Mouse (Mus musculus): Measurements from ENCODE around the gene Sema3a. TPM values are rescaled to one million over a fixed set of nuclear protein-coding genes. Genes with fewer than 3 reads are reported as not detected.
A peak's percentile ranks its signal among the peaks of the same experiment; 100 is the strongest.

Sema3a gene
- polyA plus RNA-seq, 1 experiment from 2014 or later = 16.6 TPM

DNA sequence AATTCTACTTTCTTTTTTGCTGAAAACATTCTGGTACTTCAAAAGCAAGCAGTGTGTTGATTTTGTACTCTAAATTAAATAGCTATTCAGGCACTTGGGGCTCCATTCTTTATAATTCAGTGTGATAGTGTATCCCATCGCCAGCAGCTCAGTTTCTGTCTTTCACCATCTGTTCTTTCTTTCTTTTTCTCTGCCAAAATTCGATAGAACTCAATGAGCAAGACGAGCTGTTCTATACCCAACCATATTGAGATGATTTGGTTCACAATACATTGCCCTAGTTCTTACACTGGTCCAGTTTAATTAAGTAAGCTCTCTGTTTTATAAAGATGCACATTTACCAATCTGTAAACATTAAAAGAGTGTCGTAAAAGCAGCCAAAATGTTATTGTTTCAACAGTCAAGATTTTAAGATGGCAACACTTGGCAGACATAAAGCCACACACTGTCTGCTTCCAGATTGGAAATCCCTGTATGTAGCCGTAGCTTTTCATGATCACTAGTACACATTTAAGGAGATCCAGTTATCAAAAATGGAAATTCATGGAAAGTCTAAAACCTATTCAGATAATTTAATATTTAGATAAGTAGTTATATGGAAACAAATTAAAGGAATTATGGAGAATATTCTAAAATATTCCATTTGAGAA is 296.2 kb downstream of the Sema3a start:
- Histone ChIP-seq H3K27ac (ENCODE audit: low read depth, low read length) (0 out of 2 replicates have a peak overlapping the region, but pooled peaks have one; percentile 15), H3K9me3 (replicated peaks; ENCODE audit: control insufficient read depth, low read length) (no peaks in the 10 kb centered on the region), H3K4me1 (ENCODE audit: control insufficient read depth, insufficient read depth, low read length) (0 out of 2 replicates have a peak, but pooled peaks cover 3% of the 10 kb centered on the region), H3K9ac (ENCODE audit: low read length) (no peak overlapping the region), H3K27me3 (replicated peaks; ENCODE audit: control insufficient read depth, insufficient read depth, low read length) (no peaks in the 10 kb centered on the region), H3K4me2 (ENCODE audit: low read length) (no peak overlapping the region), H3K4me3 (ENCODE audit: low read depth, low read length) (no peak overlapping the region), H3K36me3 (ENCODE audit: control insufficient read depth, insufficient read depth, low read length) (no peaks in the 10 kb centered on the region)
- peak; percentile 86 for DNase-seq (ENCODE audit: low spot score)
- 26% methylated on average over 5 of the region's 5 CpGs for WGBS
- peak; percentile 95 for ATAC-seq

DNA sequence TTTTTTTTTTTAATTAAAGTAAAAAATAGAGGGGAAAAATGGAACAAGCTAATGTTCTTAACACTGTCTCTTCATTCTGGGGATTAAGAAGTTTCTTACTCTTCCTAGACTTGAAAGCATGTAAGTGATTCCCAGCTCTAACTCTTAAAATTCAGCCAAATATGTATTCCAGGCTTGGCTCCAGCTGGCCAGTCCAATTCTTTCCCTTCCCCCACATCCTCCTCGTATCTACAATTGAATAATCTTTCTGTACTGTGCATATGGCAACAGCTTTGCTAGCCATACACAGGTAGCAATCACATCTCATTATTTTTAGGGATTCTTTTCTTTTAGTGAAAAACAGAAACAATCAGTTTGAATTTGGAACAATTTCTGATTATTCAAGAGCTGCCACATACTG is 303.5 kb downstream of the Sema3a start:
- ATAC-seq = peak; percentile 46; the same call in 1 of the 2 replicates
- WGBS = 32% methylated on average over 1 of the region's 1 CpGs
- peak; percentile 36 for DNase-seq (ENCODE audit: low spot score)
- Histone ChIP-seq H3K36me3 (ENCODE audit: control insufficient read depth, insufficient read depth, low read length) (no peaks in the 10 kb centered on the region), H3K27ac (ENCODE audit: low read depth, low read length) (no peak overlapping the region), H3K4me1 (ENCODE audit: control insufficient read depth, insufficient read depth, low read length) (no peaks in the 10 kb centered on the region), H3K4me3 (ENCODE audit: low read depth, low read length) (no peak overlapping the region), H3K9ac (ENCODE audit: low read length) (no peak overlapping the region), H3K9me3 (replicated peaks; ENCODE audit: control insufficient read depth, low read length) (no peaks in the 10 kb centered on the region), H3K27me3 (replicated peaks; ENCODE audit: control insufficient read depth, insufficient read depth, low read length) (no peaks in the 10 kb centered on the region), H3K4me2 (ENCODE audit: low read length) (no peak overlapping the region)

DNA sequence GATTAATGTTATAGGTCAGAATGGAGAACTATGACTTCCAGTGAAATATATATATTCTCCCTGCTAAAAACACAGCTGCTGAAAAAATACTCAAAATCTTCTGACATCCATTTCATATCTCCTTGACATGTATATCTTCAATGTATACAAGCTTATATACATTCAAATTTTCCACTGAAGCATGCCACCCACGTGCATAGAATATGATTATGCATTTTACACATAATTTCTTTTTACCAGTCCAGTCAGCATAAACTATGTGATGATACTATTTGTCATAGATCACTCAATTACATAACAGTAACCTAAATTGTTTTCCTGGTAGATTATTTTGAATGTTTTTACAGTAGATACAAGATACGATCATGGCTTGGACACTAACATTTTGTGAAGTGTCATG is 306.6 kb downstream of the Sema3a start:
- Histone ChIP-seq H3K4me2 (ENCODE audit: low read length) (no peak overlapping the region), H3K9me3 (replicated peaks; ENCODE audit: control insufficient read depth, low read length) (no peaks in the 10 kb centered on the region), H3K27me3 (replicated peaks; ENCODE audit: control insufficient read depth, insufficient read depth, low read length) (no peaks in the 10 kb centered on the region), H3K4me1 (ENCODE audit: control insufficient read depth, insufficient read depth, low read length) (no peaks in the 10 kb centered on the region), H3K9ac (ENCODE audit: low read length) (no peak overlapping the region), H3K4me3 (ENCODE audit: low read depth, low read length) (no peak overlapping the region), H3K27ac (ENCODE audit: low read depth, low read length) (no peak overlapping the region), H3K36me3 (ENCODE audit: control insufficient read depth, insufficient read depth, low read length) (no peaks in the 10 kb centered on the region)
- no peak for ATAC-seq
- no peak for DNase-seq (ENCODE audit: low spot score)
- WGBS = 84% methylated on average over 2 of the region's 2 CpGs

DNA sequence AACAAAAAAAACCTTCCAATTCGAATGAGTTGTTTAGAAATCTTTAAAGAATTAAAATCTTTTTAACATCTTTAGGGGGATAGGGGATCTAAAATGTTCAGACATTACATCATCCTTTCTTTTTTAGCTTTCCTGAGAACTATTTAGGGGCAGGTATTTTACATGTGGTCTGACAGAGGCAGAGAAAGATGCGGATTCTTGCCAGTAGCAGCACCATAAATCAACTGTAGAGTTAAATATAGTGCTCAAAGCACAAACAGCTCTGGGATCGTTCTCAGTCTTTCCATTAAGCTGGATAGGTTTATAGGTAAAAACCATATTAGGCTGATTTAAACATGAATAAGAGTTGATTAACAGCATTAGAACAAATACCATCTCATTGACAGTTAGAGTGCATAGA is 307.4 kb downstream of the Sema3a start:
- WGBS = 83% methylated on average over 3 of the region's 3 CpGs
- no peak overlapping the region for H3K4me2 ChIP-seq (ENCODE audit: low read length)

DNA sequence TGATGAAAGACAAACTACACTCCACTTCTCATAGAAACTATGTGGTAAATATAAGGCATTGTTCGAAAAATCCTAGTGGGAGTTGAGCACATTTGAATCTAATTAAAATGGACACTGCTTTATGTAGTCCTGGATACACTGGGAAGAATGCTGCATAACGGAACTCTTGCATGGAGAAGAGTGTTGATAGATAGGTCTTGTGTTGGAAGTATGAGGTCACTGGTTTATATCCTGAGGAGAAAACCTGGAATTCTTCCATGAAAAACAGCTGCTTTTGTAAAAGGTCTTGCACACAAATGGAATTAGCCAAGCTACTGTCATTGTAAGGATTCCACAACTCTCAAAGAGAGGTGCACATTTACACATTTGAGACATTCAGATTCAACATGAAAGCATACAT is 308.1 kb downstream of the Sema3a start:
- H3K36me3 ChIP-seq (ENCODE audit: control insufficient read depth, insufficient read depth, low read length) = no peaks in the 10 kb centered on the region
- no peak overlapping the region for H3K9ac ChIP-seq (ENCODE audit: low read length)
- DNase-seq (ENCODE audit: low spot score) (peak; percentile 23), ATAC-seq (no peak)
- H3K27me3 ChIP-seq (replicated peaks; ENCODE audit: control insufficient read depth, insufficient read depth, low read length) = no peaks in the 10 kb centered on the region
- no peaks in the 10 kb centered on the region for H3K4me1 ChIP-seq (ENCODE audit: control insufficient read depth, insufficient read depth, low read length)
- no peak overlapping the region for H3K27ac ChIP-seq (ENCODE audit: low read depth, low read length)
- H3K9me3 ChIP-seq (replicated peaks; ENCODE audit: control insufficient read depth, low read length) = no peaks in the 10 kb centered on the region
- H3K4me2 ChIP-seq (ENCODE audit: low read length) = no peak overlapping the region
- no peak overlapping the region for H3K4me3 ChIP-seq (ENCODE audit: low read depth, low read length)
- WGBS = 58% methylated on average over 2 of the region's 2 CpGs

More for the DNA sequence above, 307.4 kb downstream of the Sema3a start:
- Histone ChIP-seq H3K27ac (ENCODE audit: low read depth, low read length) (no peak overlapping the region), H3K4me3 (ENCODE audit: low read depth, low read length) (no peak overlapping the region), H3K9me3 (replicated peaks; ENCODE audit: control insufficient read depth, low read length) (no peaks in the 10 kb centered on the region), H3K9ac (ENCODE audit: low read length) (no peak overlapping the region), H3K27me3 (replicated peaks; ENCODE audit: control insufficient read depth, insufficient read depth, low read length) (no peaks in the 10 kb centered on the region), H3K4me1 (ENCODE audit: control insufficient read depth, insufficient read depth, low read length) (no peaks in the 10 kb centered on the region), H3K36me3 (ENCODE audit: control insufficient read depth, insufficient read depth, low read length) (no peaks in the 10 kb centered on the region)
- ATAC-seq (no peak), DNase-seq (ENCODE audit: low spot score) (no peak)

DNA sequence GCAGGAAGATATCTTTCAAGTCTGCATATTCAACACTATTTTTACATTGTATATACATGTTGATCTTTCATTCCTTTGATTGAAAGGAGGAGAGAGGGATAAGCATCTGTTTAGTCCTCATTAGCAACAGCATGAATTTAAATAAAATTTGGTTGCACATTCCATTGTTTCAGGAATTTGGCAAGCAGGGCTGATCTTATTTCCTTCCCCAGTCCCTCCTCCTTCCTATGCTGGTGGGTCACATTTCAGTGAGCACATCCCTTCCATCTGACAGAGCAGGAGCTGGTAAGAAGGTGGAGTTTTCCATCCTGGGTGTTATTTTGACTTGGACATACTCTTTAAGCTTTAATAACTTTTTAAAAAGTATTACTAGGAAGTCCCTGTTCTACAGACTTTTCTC is 315.9 kb downstream of the Sema3a start:
- H3K27me3 ChIP-seq (replicated peaks; ENCODE audit: control insufficient read depth, insufficient read depth, low read length) = no peaks in the 10 kb centered on the region
- H3K9ac ChIP-seq (ENCODE audit: low read length) = no peak overlapping the region
- DNase-seq (ENCODE audit: low spot score) = no peak
- ATAC-seq = 0 out of 2 replicates have a peak, but pooled peaks have one; percentile 34
- no peaks in the 10 kb centered on the region for H3K9me3 ChIP-seq (replicated peaks; ENCODE audit: control insufficient read depth, low read length)
- H3K36me3 ChIP-seq (ENCODE audit: control insufficient read depth, insufficient read depth, low read length) = no peaks in the 10 kb centered on the region
- no peak overlapping the region for H3K27ac ChIP-seq (ENCODE audit: low read depth, low read length)
- H3K4me2 ChIP-seq (ENCODE audit: low read length) = no peak overlapping the region
- no peak overlapping the region for H3K4me3 ChIP-seq (ENCODE audit: low read depth, low read length)
- H3K4me1 ChIP-seq (ENCODE audit: control insufficient read depth, insufficient read depth, low read length) = no peaks in the 10 kb centered on the region

DNA sequence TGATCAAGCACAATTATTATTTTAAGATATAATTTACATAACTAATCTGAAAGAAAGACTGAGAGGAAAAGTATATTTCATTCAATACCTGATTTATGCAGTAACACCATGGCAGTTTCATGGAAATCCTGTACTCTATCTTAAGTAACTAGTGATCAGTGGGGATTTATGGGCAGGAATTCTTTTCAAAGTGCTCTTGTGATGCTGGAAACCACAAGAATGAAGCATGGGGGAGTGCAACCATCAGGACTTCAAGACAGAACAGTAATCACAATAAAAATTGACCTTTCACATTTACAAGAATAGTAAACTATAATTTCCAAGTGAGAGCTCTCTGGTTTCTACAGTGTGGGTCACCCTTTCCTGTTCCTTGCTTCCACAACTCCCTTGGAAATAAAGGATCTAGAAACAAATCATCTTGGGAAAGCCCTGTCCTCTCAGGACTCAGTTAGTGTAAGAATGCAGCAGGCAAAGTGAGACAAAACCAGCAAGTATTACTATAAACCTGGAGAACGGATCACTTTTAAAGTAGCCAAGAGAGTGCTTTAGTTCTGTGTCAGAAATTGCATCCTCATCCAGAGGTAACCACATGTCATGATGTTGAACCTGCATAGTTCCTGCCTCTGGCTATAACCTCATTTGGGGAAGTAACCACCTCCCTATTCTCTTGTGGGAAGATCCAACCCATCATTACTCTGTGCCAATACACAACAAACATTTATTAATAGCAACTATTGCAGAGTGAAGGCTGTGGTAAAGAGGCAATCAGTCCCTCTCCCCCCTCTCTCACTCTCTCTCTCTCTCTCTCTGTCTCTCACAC is 335.2 kb downstream of the Sema3a start:
- no peaks in the 10 kb centered on the region for H3K9me3 ChIP-seq (replicated peaks; ENCODE audit: control insufficient read depth, low read length)
- H3K4me2 ChIP-seq (ENCODE audit: low read length) = no peak overlapping the region
- WGBS = 72% methylated on average over 1 of the region's 1 CpGs
- no peak overlapping the region for H3K4me3 ChIP-seq (ENCODE audit: low read depth, low read length)
- H3K36me3 ChIP-seq (ENCODE audit: control insufficient read depth, insufficient read depth, low read length) = no peaks in the 10 kb centered on the region
- DNase-seq (ENCODE audit: low spot score) (no peak), ATAC-seq (no peak)
- H3K27me3 ChIP-seq (replicated peaks; ENCODE audit: control insufficient read depth, insufficient read depth, low read length) = no peaks in the 10 kb centered on the region
- no peak overlapping the region for H3K27ac ChIP-seq (ENCODE audit: low read depth, low read length)
- H3K4me1 ChIP-seq (ENCODE audit: control insufficient read depth, insufficient read depth, low read length) = no peaks in the 10 kb centered on the region
- no peak overlapping the region for H3K9ac ChIP-seq (ENCODE audit: low read length)

DNA sequence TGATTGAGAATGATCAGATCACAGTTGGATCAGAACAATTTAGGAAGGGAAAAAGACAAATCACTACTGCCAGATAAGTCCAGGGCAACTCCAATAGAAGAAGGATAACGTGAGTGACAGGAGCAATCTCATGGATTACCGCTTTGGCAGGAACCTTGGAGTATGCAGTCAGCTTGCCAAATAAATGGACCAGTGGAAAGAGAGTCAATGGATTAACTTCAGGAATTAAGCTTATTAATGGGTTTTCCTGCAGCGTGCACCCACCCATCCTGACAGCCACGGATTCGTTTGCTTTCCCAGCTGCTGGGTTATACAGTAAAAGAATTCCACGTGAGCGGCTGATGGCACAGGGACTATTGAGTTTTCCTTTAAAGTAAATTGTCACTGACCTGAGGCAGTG is 343.6 kb downstream of the Sema3a start:
- Histone ChIP-seq H3K4me1 (ENCODE audit: control insufficient read depth, insufficient read depth, low read length) (peaks cover 10% of the 10 kb centered on the region), H3K27me3 (replicated peaks; ENCODE audit: control insufficient read depth, insufficient read depth, low read length) (no peaks in the 10 kb centered on the region), H3K36me3 (ENCODE audit: control insufficient read depth, insufficient read depth, low read length) (no peaks in the 10 kb centered on the region), H3K9ac (ENCODE audit: low read length) (no peak overlapping the region), H3K27ac (ENCODE audit: low read depth, low read length) (no peak overlapping the region), H3K4me3 (ENCODE audit: low read depth, low read length) (no peak overlapping the region), H3K4me2 (ENCODE audit: low read length) (no peak overlapping the region), H3K9me3 (replicated peaks; ENCODE audit: control insufficient read depth, low read length) (no peaks in the 10 kb centered on the region)
- WGBS = 31% methylated on average over 7 of the region's 7 CpGs
- ATAC-seq = no peak; the same call in 1 of the 2 replicates
- peak; percentile 41 for DNase-seq (ENCODE audit: low spot score)

DNA sequence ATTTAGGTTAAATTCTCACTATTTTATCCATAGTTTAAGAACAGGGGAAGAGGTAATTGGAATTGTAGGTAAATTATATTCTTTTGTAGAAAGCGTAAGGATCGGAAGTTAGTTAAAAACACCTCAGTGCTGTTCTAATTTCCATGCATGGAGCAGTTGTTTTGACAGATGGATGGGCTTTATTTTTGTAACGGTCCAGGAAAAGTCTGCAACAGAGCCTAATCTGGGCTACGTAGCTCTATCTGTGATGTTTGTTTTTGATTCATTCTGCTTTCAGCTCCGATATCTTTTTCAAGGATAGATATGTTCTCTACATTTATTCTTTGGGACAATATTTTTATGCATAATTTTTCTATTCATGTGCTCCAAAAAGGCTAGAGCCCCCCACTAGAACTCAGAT is 344.2 kb downstream of the Sema3a start:
- Histone ChIP-seq H3K9ac (ENCODE audit: low read length) (no peak overlapping the region), H3K36me3 (ENCODE audit: control insufficient read depth, insufficient read depth, low read length) (no peaks in the 10 kb centered on the region), H3K4me2 (ENCODE audit: low read length) (0 out of 2 replicates have a peak overlapping the region, but pooled peaks have one; percentile 8), H3K4me3 (ENCODE audit: low read depth, low read length) (no peak overlapping the region), H3K27me3 (replicated peaks; ENCODE audit: control insufficient read depth, insufficient read depth, low read length) (no peaks in the 10 kb centered on the region), H3K9me3 (replicated peaks; ENCODE audit: control insufficient read depth, low read length) (no peaks in the 10 kb centered on the region), H3K4me1 (ENCODE audit: control insufficient read depth, insufficient read depth, low read length) (peaks cover 10% of the 10 kb centered on the region), H3K27ac (ENCODE audit: low read depth, low read length) (no peak overlapping the region)
- DNase-seq (ENCODE audit: low spot score) (peak; percentile 37), ATAC-seq (no peak)
- WGBS = 41% methylated on average over 5 of the region's 5 CpGs

Data from forebrain, embryonic 14.5 days (tissue).